Mouse (Mus musculus) midbrain, embryonic 14.5 days (tissue): ENCODE measurements around the gene Lce1i. TPM values are rescaled to one million over a fixed set of nuclear protein-coding genes. Genes with fewer than 3 reads are reported as not detected.
"Not testable (repeated sequence)": the region's sequence is repeated elsewhere in the genome, so short reads cannot be mapped to it uniquely, and the experiment has no call there.

Source experiments
- ATAC-seq: fragments of 200-750 bp; cut with Nextera tagmentation; 2 replicates; pipeline ENCODE4 v1.8.0; 2017; ENCODE audit warnings: moderate number of reproducible peaks, moderate library complexity; ENCODE audit not compliant: low FRiP score, low TSS enrichment
- DNase-seq: peaks from one replicate; pipeline ENCODE4 v3.0.0-alpha.2; 2015
- H3K27ac ChIP-seq: fragments of 300-500 bp; sonication (generic); replicated peaks from 2 replicates; pipeline ENCODE4 v1.5.1; 2014; ENCODE audit warnings: mild to moderate bottlenecking, low read depth, low read length, moderate library complexity
- H3K27me3 ChIP-seq: fragments of 300-500 bp; sonication (generic); 2 replicates; pipeline ENCODE4 v1.6.1; 2014; ENCODE audit warnings: low read length, control low read depth, mixed read lengths; ENCODE audit not compliant: control insufficient read depth, insufficient read depth
- H3K36me3 ChIP-seq: fragments of 300-500 bp; sonication (generic); 2 replicates; pipeline ENCODE4 v1.6.1; 2014; ENCODE audit warnings: low read length, control low read depth; ENCODE audit not compliant: control insufficient read depth, insufficient read depth
- H3K4me1 ChIP-seq: fragments of 300-500 bp; sonication (generic); 2 replicates; pipeline ENCODE4 v1.6.1; 2014; ENCODE audit warnings: mild to moderate bottlenecking, antibody characterized with exemption, low read length, control low read depth; ENCODE audit not compliant: control insufficient read depth, insufficient read depth
- H3K4me2 ChIP-seq: fragments of 300-500 bp; sonication (generic); 2 replicates; pipeline ENCODE4 v1.6.1; 2014; ENCODE audit warnings: mild to moderate bottlenecking, low read length, moderate library complexity
- H3K4me3 ChIP-seq: fragments of 300-500 bp; sonication (generic); replicated peaks from 2 replicates; pipeline ENCODE4 v1.5.1; 2014; ENCODE audit warnings: low read depth, low read length
- H3K9ac ChIP-seq: fragments of 300-500 bp; sonication (generic); replicated peaks from 2 replicates; pipeline ENCODE4 v1.6.1; 2014; ENCODE audit warnings: mild to moderate bottlenecking, low read length, moderate library complexity
- H3K9me3 ChIP-seq: fragments of 300-500 bp; sonication (generic); 2 replicates; pipeline ENCODE4 v1.6.1; 2016; ENCODE audit warnings: low read length, control low read depth, mixed read lengths; ENCODE audit not compliant: control insufficient read depth
- WGBS: fragments of 180-500 bp; shearing (Covaris S2); extraction: QIAGEN DNeasy Blood & Tissue Kit; methylation state at CpG from one replicate; pipeline ENCODE4 v1.1.7; 2014; 5-methylcytosine and 5-hydroxymethylcytosine counted together
- polyA plus RNA-seq: library from polyadenylated mRNA; unstranded; fragments of >200 nt; fragmentation: Nextera tagmentation; extraction: Ambion mirVana; gene quantifications from 2 replicates; pipeline ENCODE4 v1.2.1, GENCODE M21; 2014

Lce1i gene
- polyA plus RNA-seq = not detected in 2 replicates

- DNase-seq (no peak), ATAC-seq (no peak)
- H3K9ac ChIP-seq = no peak within 1 kb of the TSS
- WGBS = 77% methylated on average over 1 of the region's 1 CpGs
- no peak within 1 kb of the TSS for H3K4me3 ChIP-seq
- no peaks in the 10 kb centered on the region for H3K36me3 ChIP-seq
- no peaks in the 10 kb centered on the region for H3K27me3 ChIP-seq
- H3K9me3 ChIP-seq = no peaks in the 10 kb centered on the region
- H3K4me2 ChIP-seq = no peak within 1 kb of the TSS
- H3K27ac ChIP-seq = no peak within 1 kb of the TSS
- H3K4me1 ChIP-seq = no peaks in the 10 kb centered on the region
These were observed at the start of gene Lce1i for GRCm38 (mm10) chr3:92778799-92779198. Gene Lce1i, minus strand, starts transcription at chr3:92778899.

DNA sequence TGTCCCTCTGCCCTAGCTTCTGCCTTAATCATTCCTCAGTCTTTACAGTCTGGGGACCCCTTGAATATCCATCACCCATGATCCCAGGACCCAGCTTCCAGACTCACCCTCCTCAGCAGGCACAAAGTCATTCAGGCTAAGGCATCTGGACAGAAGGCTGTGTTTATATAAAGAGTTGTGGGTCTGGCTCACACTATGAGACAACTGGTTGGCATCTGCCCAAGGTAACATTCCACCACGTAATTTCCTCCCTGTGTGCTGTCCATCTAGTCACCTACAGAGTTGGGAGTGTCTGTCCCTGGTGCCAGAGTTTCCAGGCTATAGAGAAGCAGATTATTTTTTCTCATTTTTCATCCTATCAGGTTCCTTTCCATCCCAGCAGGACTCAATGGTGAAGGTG lies 48.4 kb upstream of the Lce1i start, which contains the start of gene Kprp:
Gene Kprp, minus strand, starts transcription at position 140 of the 400 bp plus-strand sequence.
- Histone ChIP-seq H3K4me2 (no peak within 1 kb of the TSS), H3K27me3 (no peaks in the 10 kb centered on the region), H3K27ac (no peak within 1 kb of the TSS), H3K9me3 (no peaks in the 10 kb centered on the region), H3K9ac (no peak within 1 kb of the TSS), H3K4me1 (no peaks in the 10 kb centered on the region), H3K36me3 (no peaks in the 10 kb centered on the region), H3K4me3 (no peak within 1 kb of the TSS)
- ATAC-seq (no peak), DNase-seq (no peak)
- 60% methylated on average over 1 of the region's 1 CpGs for WGBS

DNA sequence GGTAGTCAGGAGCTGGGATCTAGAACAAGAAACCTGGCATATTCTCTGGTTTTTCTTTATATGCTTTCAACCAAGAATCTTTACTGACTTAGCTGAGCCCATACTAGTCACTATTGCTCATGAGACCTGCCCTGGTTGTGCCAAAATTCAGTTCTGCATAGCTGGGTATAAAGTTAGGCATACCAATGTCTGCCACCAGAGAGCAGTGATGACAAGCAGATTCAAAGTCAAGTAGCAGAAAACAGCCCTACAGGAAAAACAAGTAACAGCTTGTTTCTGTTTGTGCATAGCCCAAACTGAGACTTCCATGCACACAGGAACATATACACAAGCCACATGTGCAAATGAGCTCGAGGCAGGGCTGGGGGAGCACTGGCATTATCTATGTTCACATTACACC lies 47.1 kb upstream of the Lce1i start:
- H3K27me3 ChIP-seq = no peaks in the 10 kb centered on the region
- H3K36me3 ChIP-seq = no peaks in the 10 kb centered on the region
- no peak overlapping the region for H3K27ac ChIP-seq
- no peak for ATAC-seq
- H3K9ac ChIP-seq = no peak overlapping the region
- DNase-seq = no peak
- no peaks in the 10 kb centered on the region for H3K4me1 ChIP-seq
- no peaks in the 10 kb centered on the region for H3K9me3 ChIP-seq
- no peak overlapping the region for H3K4me2 ChIP-seq
- 34% methylated on average over 1 of the region's 1 CpGs for WGBS
- no peak overlapping the region for H3K4me3 ChIP-seq

DNA sequence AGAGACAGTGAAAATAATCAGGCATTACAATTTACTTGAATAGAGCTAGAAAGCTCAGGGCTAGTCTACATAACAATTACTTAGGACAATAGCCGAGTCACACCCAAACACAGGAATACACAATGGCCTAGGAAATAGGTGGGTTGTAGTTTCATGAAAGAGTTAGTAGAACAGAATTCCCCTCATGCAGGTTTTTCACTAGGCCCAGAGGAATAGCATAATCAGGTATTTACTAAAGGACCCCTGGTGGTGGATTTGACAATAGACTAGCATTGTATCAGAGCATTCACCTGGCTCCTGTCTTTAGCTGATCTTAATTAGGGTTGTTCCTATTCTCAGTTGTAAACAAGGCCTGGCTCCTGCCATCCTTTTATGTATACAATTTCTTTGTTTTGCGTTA lies 37.3 kb upstream of the Lce1i start:
- not testable (repeated sequence) for H3K4me1 ChIP-seq, H3K27me3 ChIP-seq, H3K4me3 ChIP-seq, H3K27ac ChIP-seq, H3K9ac ChIP-seq, H3K36me3 ChIP-seq, H3K9me3 ChIP-seq, DNase-seq, ATAC-seq, H3K4me2 ChIP-seq
- 94% methylated on average over 2 of the region's 2 CpGs for WGBS

DNA sequence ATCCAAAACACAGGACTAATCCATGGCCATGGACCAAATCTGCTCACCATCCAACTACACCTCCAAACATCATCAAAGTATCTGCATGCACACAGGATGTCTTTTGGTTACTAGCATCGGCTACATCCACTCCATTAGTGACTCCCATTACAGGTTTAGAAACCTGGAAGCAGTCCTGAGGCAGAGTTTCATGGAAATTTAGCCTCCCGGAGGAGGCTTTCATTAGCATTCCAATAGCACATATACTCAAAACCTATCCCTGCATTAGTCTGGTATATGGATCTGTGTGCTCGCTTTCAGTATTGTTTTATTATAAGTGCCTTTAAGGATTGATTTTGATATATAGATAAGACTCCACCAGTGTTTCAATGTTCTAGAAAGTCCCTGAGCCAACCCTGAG lies 36.9 kb upstream of the Lce1i start:
- Histone ChIP-seq H3K27ac (no peak overlapping the region), H3K9ac (no peak overlapping the region), H3K4me2 (no peak overlapping the region), H3K4me3 (no peak overlapping the region), H3K36me3 (no peaks in the 10 kb centered on the region), H3K4me1 (no peaks in the 10 kb centered on the region), H3K9me3 (no peaks in the 10 kb centered on the region), H3K27me3 (no peaks in the 10 kb centered on the region)
- ATAC-seq (no peak), DNase-seq (no peak)
- 90% methylated on average over 3 of the region's 3 CpGs for WGBS

- Histone ChIP-seq H3K9ac (no peak within 1 kb of the TSS), H3K36me3 (no peaks in the 10 kb centered on the region), H3K4me2 (no peak within 1 kb of the TSS), H3K9me3 (no peaks in the 10 kb centered on the region), H3K4me3 (no peak within 1 kb of the TSS), H3K27ac (no peak within 1 kb of the TSS), H3K27me3 (no peaks in the 10 kb centered on the region), H3K4me1 (no peaks in the 10 kb centered on the region)
- DNase-seq (no peak), ATAC-seq (no peak)
These were observed 29.1 kb upstream of the Lce1i start, which contains the start of gene Lce1k for GRCm38 (mm10) chr3:92807791-92808190. Gene Lce1k, minus strand, starts transcription at chr3:92807891.

GRCm38 (mm10) chr3:92790414-92790813 lies 11.7 kb upstream of the Lce1i start, which contains the start of gene Lce1j:
Gene Lce1j, minus strand, starts transcription at chr3:92790514.
- Histone ChIP-seq H3K36me3 (no peaks in the 10 kb centered on the region), H3K4me3 (no peak within 1 kb of the TSS), H3K4me2 (no peak within 1 kb of the TSS), H3K27ac (no peak within 1 kb of the TSS), H3K27me3 (no peaks in the 10 kb centered on the region), H3K4me1 (no peaks in the 10 kb centered on the region), H3K9me3 (no peaks in the 10 kb centered on the region), H3K9ac (no peak within 1 kb of the TSS)
- WGBS = 94% methylated on average over 1 of the region's 1 CpGs
- ATAC-seq = no peak
- DNase-seq = no peak

DNA sequence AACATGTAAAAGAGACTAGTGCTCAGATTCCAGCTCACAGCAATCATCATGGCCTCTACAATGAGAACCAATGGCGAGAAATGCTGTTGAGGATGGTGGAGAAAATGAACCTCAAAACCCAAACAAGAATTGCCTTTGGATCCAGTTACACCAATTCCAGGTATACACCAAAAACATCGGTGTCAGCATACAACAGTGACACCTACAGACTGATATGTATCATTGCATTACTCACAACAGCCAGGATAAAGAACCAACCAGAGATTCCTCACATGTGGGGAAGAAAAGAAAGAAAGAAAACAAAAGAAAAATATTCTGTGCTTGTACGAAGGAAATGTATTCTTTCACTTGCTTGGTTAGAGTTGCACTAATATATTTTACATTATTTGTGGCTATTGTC lies 7.1 kb downstream of the Lce1i start:
- H3K36me3 ChIP-seq = no peaks in the 10 kb centered on the region
- no peaks in the 10 kb centered on the region for H3K9me3 ChIP-seq
- H3K27me3 ChIP-seq = no peaks in the 10 kb centered on the region
- DNase-seq (peak; percentile 33), ATAC-seq (no peak)
- WGBS = 21% methylated on average over 3 of the region's 3 CpGs
- H3K4me1 ChIP-seq = no peaks in the 10 kb centered on the region
- no peak overlapping the region for H3K9ac ChIP-seq
- no peak overlapping the region for H3K4me3 ChIP-seq
- H3K27ac ChIP-seq = no peak overlapping the region
- no peak overlapping the region for H3K4me2 ChIP-seq

- 100% methylated on average over 1 of the region's 1 CpGs for WGBS
- no peak within 1 kb of the TSS for H3K4me2 ChIP-seq
- ATAC-seq = no peak
- H3K9me3 ChIP-seq = no peaks in the 10 kb centered on the region
- H3K4me3 ChIP-seq = no peak within 1 kb of the TSS
- no peaks in the 10 kb centered on the region for H3K4me1 ChIP-seq
- no peak for DNase-seq
- H3K27ac ChIP-seq = no peak within 1 kb of the TSS
- no peak within 1 kb of the TSS for H3K9ac ChIP-seq
- no peaks in the 10 kb centered on the region for H3K27me3 ChIP-seq
- no peaks in the 10 kb centered on the region for H3K36me3 ChIP-seq
These were observed 13.7 kb downstream of the Lce1i start, which contains the start of gene Lce1h for GRCm38 (mm10) chr3:92764965-92765364. Gene Lce1h, minus strand, starts transcription at chr3:92765065.
